Mouse (Mus musculus) hematopoietic stem cell, adult 5-6 weeks (primary cell): Measurements from ENCODE around the gene Arfgap2. TPM values are rescaled to one million over a fixed set of nuclear protein-coding genes. Genes with fewer than 3 reads are reported as not detected.

ENCODE experiments used
- ATAC-seq, 2 experiments: fragments of 125-278 bp in 1 of 2; replicated peaks in 1 of 2; 2 replicates each; pipeline ENCODE4 v1.8.0; 2016 to 2017; ENCODE audit warnings: inconsistent platforms in 2 of 2, mild to moderate bottlenecking in 2 of 2, moderate number of reproducible peaks in 2 of 2, low read depth in 1 of 2, moderate TSS enrichment in 1 of 2; ENCODE audit not compliant: low FRiP score in 2 of 2, poor library complexity in 2 of 2, severe bottlenecking in 2 of 2, insufficient read depth in 1 of 2, low TSS enrichment in 1 of 2
- total RNA-seq: library from RNA; stranded (forward); fragments of 172-1452, 232-1000 nt; gene quantifications from 2 replicates; pipeline ENCODE4 v1.2.3, GENCODE M21; 2017

The Arfgap2 gene
- total RNA-seq, 1 experiment from 2014 or later, result 32.4 TPM

DNA sequence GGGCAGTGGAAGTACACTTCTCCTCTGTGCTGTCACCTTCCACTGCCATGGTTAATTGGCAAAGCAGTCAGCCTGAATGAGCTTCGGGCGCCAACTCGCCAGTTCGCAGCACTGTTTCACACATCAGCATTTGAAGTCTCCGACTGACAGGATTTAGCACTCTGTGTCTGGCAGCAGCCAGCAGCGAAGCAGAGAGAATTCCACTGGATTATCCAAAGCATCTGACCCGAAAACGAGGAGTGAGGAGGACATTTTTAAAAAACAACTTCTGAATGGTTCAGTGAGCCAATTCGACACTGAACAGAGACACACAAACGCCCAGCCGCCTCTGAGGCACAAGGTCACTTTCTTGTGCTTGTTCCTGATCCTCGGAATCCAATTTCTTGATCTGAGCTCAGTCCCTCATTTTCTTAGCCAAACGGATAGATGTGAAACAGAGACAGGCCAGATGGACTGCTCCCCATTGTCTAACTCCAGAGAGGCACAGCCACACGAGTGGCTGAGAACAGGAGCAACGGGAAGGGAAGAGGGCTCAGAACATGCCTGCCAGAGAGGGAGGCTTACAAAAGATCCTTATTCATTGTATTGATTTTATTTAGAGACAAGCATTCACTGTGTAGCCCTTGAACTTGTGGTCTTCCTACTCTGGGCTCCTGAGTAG, 60.1 kb downstream of the Arfgap2 start:
- ATAC-seq, result no peak

Other genes starting within 250 kb of the Arfgap2 start
- gene Rapsn, start 229.4 kb upstream of the Arfgap2 start, total RNA-seq, result 0.88 and 2.6 TPM in 2 replicates
- gene Psmc3, start 211.0 kb upstream of the Arfgap2 start, total RNA-seq, result 238 and 247 TPM in 2 replicates
- 12.1 and 16.8 TPM in 2 replicates for gene Slc39a13, start 194.6 kb upstream of the Arfgap2 start, total RNA-seq
- 58.4 and 63.2 TPM in 2 replicates for gene Spi1, start 182.6 kb upstream of the Arfgap2 start, total RNA-seq
- 0.69 TPM in 1 of 2 replicates, not detected in the other for gene Mybpc3, start 146.8 kb upstream of the Arfgap2 start, total RNA-seq
- gene Madd, start 81.1 kb upstream of the Arfgap2 start, total RNA-seq, result 41.4 and 56.5 TPM in 2 replicates
- 0.25 TPM in 1 of 2 replicates, not detected in the other for gene Nr1h3, start 62.1 kb upstream of the Arfgap2 start, total RNA-seq
- 7.9 and 11.4 TPM in 2 replicates for gene Acp2, start 62.1 kb upstream of the Arfgap2 start, total RNA-seq
- gene Ddb2, start 28.0 kb upstream of the Arfgap2 start, total RNA-seq, result 30.8 and 33.9 TPM in 2 replicates
- 0.35 and 3.0 TPM in 2 replicates for gene Pacsin3, start 9.0 kb upstream of the Arfgap2 start, total RNA-seq
- 11.0 and 19.3 TPM in 2 replicates for gene 1110051M20Rik, start 179.7 kb downstream of the Arfgap2 start, total RNA-seq
- 2.3 and 4.7 TPM in 2 replicates for gene Lrp4, start 192.5 kb downstream of the Arfgap2 start, total RNA-seq